Mouse (Mus musculus) kidney, embryonic 16.5 days (tissue): ENCODE measurements around the gene Parp8. TPM values are rescaled to one million over a fixed set of nuclear protein-coding genes. Genes with fewer than 3 reads are reported as not detected.

Experiments
- ATAC-seq: fragments of 200-750 bp; cut with Nextera tagmentation; 2 replicates; pipeline ENCODE4 v1.8.0; 2017; ENCODE audit warnings: moderate TSS enrichment; ENCODE audit not compliant: low FRiP score, low TSS enrichment
- H3K27ac ChIP-seq: fragments of 300-500 bp; sonication (generic); 2 replicates; pipeline ENCODE4 v1.5.1; 2014; ENCODE audit warnings: low read length
- H3K27me3 ChIP-seq: fragments of 300-500 bp; sonication (generic); 2 replicates; pipeline ENCODE4 v1.6.1; 2014; ENCODE audit warnings: low read length, control low read depth, mixed read lengths; ENCODE audit not compliant: insufficient read depth
- H3K36me3 ChIP-seq: fragments of 300-500 bp; sonication (generic); 2 replicates; pipeline ENCODE4 v1.6.1; 2014; ENCODE audit warnings: low read length, control low read depth, mixed read lengths; ENCODE audit not compliant: insufficient read depth
- H3K4me1 ChIP-seq: fragments of 300-500 bp; sonication (generic); 2 replicates; pipeline ENCODE4 v1.6.1; 2014; ENCODE audit warnings: low read length, control low read depth, mixed read lengths; ENCODE audit not compliant: insufficient read depth
- H3K4me2 ChIP-seq: fragments of 300-500 bp; sonication (generic); replicated peaks from 2 replicates; pipeline ENCODE4 v1.6.1; 2014; ENCODE audit warnings: low read depth, low read length
- H3K4me3 ChIP-seq: fragments of 300-500 bp; sonication (generic); 2 replicates; pipeline ENCODE4 v1.5.1; 2014; ENCODE audit warnings: mild to moderate bottlenecking, low read length
- H3K9ac ChIP-seq: fragments of 300-500 bp; sonication (generic); replicated peaks from 2 replicates; pipeline ENCODE4 v1.6.1; 2014; ENCODE audit warnings: low read length
- H3K9me3 ChIP-seq: fragments of 300-500 bp; sonication (generic); 2 replicates; pipeline ENCODE4 v1.6.1; 2016; ENCODE audit warnings: low read length, control low read depth
- WGBS: fragments of 180-500 bp; shearing (Covaris S2); extraction: QIAGEN DNeasy Blood & Tissue Kit; methylation state at CpG from one replicate; pipeline ENCODE4 v1.1.7; 2014; 5-methylcytosine and 5-hydroxymethylcytosine counted together
- polyA plus RNA-seq: library from polyadenylated mRNA; unstranded; fragments of >200 nt; fragmentation: Nextera tagmentation; extraction: Ambion mirVana; gene quantifications from 2 replicates; pipeline ENCODE4 v1.2.1, GENCODE M21; 2015

The Parp8 gene
- polyA plus RNA-seq, 1 experiment from 2014 or later = 15.7 TPM

GRCm38 (mm10) chr13:116903394-116903793, 121.9 kb downstream of the Parp8 start:
- Histone ChIP-seq H3K4me3 (no peak overlapping the region), H3K9me3 (no peaks in the 10 kb centered on the region), H3K9ac (no peak overlapping the region), H3K27ac (no peak overlapping the region), H3K4me2 (no peak overlapping the region), H3K36me3 (no peaks in the 10 kb centered on the region), H3K27me3 (no peaks in the 10 kb centered on the region), H3K4me1 (peaks cover 8% of the 10 kb centered on the region)
- WGBS = 18% methylated on average over 5 of the region's 5 CpGs
- ATAC-seq = peak; percentile 83

GRCm38 (mm10) chr13:116898395-116898794, 126.9 kb downstream of the Parp8 start:
- no peak for ATAC-seq
- no peaks in the 10 kb centered on the region for H3K27me3 ChIP-seq
- H3K9ac ChIP-seq = no peak overlapping the region
- H3K27ac ChIP-seq = no peak overlapping the region
- no peaks in the 10 kb centered on the region for H3K9me3 ChIP-seq
- H3K4me3 ChIP-seq = no peak overlapping the region
- peaks cover 11% of the 10 kb centered on the region for H3K36me3 ChIP-seq
- H3K4me2 ChIP-seq = no peak overlapping the region
- 93% methylated on average over 5 of the region's 5 CpGs for WGBS
- peaks cover 3% of the 10 kb centered on the region; the same call in 1 of the 2 replicates for H3K4me1 ChIP-seq

GRCm38 (mm10) chr13:116897711-116898110, 127.6 kb downstream of the Parp8 start:
- Histone ChIP-seq H3K36me3 (peaks cover 11% of the 10 kb centered on the region), H3K27me3 (no peaks in the 10 kb centered on the region), H3K27ac (no peak overlapping the region), H3K4me2 (no peak overlapping the region), H3K9me3 (no peaks in the 10 kb centered on the region), H3K4me1 (peaks cover 3% of the 10 kb centered on the region; the same call in 1 of the 2 replicates), H3K9ac (no peak overlapping the region), H3K4me3 (no peak overlapping the region)
- 81% methylated on average over 1 of the region's 1 CpGs for WGBS
- no peak for ATAC-seq

GRCm38 (mm10) chr13:116884422-116884942, 140.9 kb downstream of the Parp8 start:
- H3K36me3 ChIP-seq = 0 out of 2 replicates have a peak, but pooled peaks cover 8% of the 10 kb centered on the region
- no peaks in the 10 kb centered on the region for H3K9me3 ChIP-seq
- 44% methylated on average over 9 of the region's 9 CpGs for WGBS
- H3K27me3 ChIP-seq = no peaks in the 10 kb centered on the region
- no peak overlapping the region for H3K4me2 ChIP-seq
- no peaks in the 10 kb centered on the region for H3K4me1 ChIP-seq
- peak; percentile 71; the same call in 1 of the 2 replicates for ATAC-seq
- H3K9ac ChIP-seq = no peak overlapping the region
- H3K4me3 ChIP-seq = no peak overlapping the region
- no peak overlapping the region for H3K27ac ChIP-seq

GRCm38 (mm10) chr13:116882226-116882625, 143.1 kb downstream of the Parp8 start:
- no peak for ATAC-seq

GRCm38 (mm10) chr13:116879580-116880192, 145.7 kb downstream of the Parp8 start:
- no peaks in the 10 kb centered on the region for H3K9me3 ChIP-seq
- no peak overlapping the region for H3K27ac ChIP-seq
- H3K4me2 ChIP-seq = no peak overlapping the region
- 0 out of 2 replicates have a peak, but pooled peaks cover 8% of the 10 kb centered on the region for H3K36me3 ChIP-seq
- H3K27me3 ChIP-seq = no peaks in the 10 kb centered on the region
- no peak overlapping the region for H3K4me3 ChIP-seq
- H3K4me1 ChIP-seq = no peaks in the 10 kb centered on the region
- 70% methylated on average over 10 of the region's 10 CpGs for WGBS
- ATAC-seq = peak; percentile 55; the same call in 1 of the 2 replicates
- H3K9ac ChIP-seq = no peak overlapping the region

More at GRCm38 (mm10) chr13:116882226-116882625, 143.1 kb downstream of the Parp8 start:
- no peaks in the 10 kb centered on the region for H3K4me1 ChIP-seq
- H3K4me2 ChIP-seq = no peak overlapping the region
- H3K4me3 ChIP-seq = no peak overlapping the region
- H3K27me3 ChIP-seq = no peaks in the 10 kb centered on the region
- 81% methylated on average over 7 of the region's 7 CpGs for WGBS
- no peak overlapping the region for H3K9ac ChIP-seq
- no peak overlapping the region for H3K27ac ChIP-seq
- 0 out of 2 replicates have a peak, but pooled peaks cover 8% of the 10 kb centered on the region for H3K36me3 ChIP-seq
- no peaks in the 10 kb centered on the region for H3K9me3 ChIP-seq

- peaks cover 5% of the 10 kb centered on the region; the same call in 1 of the 2 replicates for H3K36me3 ChIP-seq
- no peaks in the 10 kb centered on the region for H3K9me3 ChIP-seq
- no peak overlapping the region for H3K4me3 ChIP-seq
- H3K4me1 ChIP-seq = no peaks in the 10 kb centered on the region
- no peak overlapping the region for H3K4me2 ChIP-seq
- H3K27me3 ChIP-seq = no peaks in the 10 kb centered on the region
- no peak for ATAC-seq
- H3K27ac ChIP-seq = no peak overlapping the region
- WGBS = 50% methylated on average over 1 of the region's 1 CpGs
- H3K9ac ChIP-seq = no peak overlapping the region
Observed at GRCm38 (mm10) chr13:116870221-116870620, 155.1 kb downstream of the Parp8 start.

- H3K36me3 ChIP-seq = no peaks in the 10 kb centered on the region
- ATAC-seq = no peak
- H3K9me3 ChIP-seq = no peaks in the 10 kb centered on the region
- H3K4me1 ChIP-seq = no peaks in the 10 kb centered on the region
- H3K27ac ChIP-seq = no peak overlapping the region
- H3K4me2 ChIP-seq = no peak overlapping the region
- no peak overlapping the region for H3K4me3 ChIP-seq
- 84% methylated on average over 5 of the region's 5 CpGs for WGBS
- no peaks in the 10 kb centered on the region for H3K27me3 ChIP-seq
- no peak overlapping the region for H3K9ac ChIP-seq
Observed at GRCm38 (mm10) chr13:116843937-116844336, 181.4 kb downstream of the Parp8 start.

GRCm38 (mm10) chr13:116830984-116831383, 194.4 kb downstream of the Parp8 start:
- Histone ChIP-seq H3K27me3 (no peaks in the 10 kb centered on the region), H3K4me2 (no peak overlapping the region), H3K9ac (no peak overlapping the region), H3K9me3 (no peaks in the 10 kb centered on the region), H3K4me1 (no peaks in the 10 kb centered on the region), H3K36me3 (no peaks in the 10 kb centered on the region), H3K4me3 (no peak overlapping the region), H3K27ac (no peak overlapping the region)
- ATAC-seq = no peak

GRCm38 (mm10) chr13:116829015-116829414, 196.3 kb downstream of the Parp8 start:
- no peak overlapping the region for H3K4me2 ChIP-seq
- H3K27ac ChIP-seq = no peak overlapping the region

More at GRCm38 (mm10) chr13:116829015-116829414, 196.3 kb downstream of the Parp8 start:
- WGBS = 86% methylated on average over 3 of the region's 3 CpGs
- no peaks in the 10 kb centered on the region for H3K9me3 ChIP-seq
- no peak for ATAC-seq
- no peak overlapping the region for H3K9ac ChIP-seq
- H3K4me1 ChIP-seq = no peaks in the 10 kb centered on the region
- H3K36me3 ChIP-seq = no peaks in the 10 kb centered on the region
- H3K27me3 ChIP-seq = no peaks in the 10 kb centered on the region
- H3K4me3 ChIP-seq = no peak overlapping the region
